Comparison of ENCODE assay signal across 21 mouse cellular contexts in genomic region chr1:39978781-39979486, GRCm38 (mm10).
A peak's percentile ranks its signal among the peaks of the same experiment; 100 is the strongest.
DNase-seq lines count a peak whose midpoint lies in the region; ATAC-seq and TF ChIP-seq lines count a peak whose summit lies in the region.
"Had no signal": no experiment of that assay in that cellular context is flagged by ENCODE, and none has a peak within 500 bp of the region (broad histone marks: within the 10 kb centered on the region; RNA-seq: fewer than 3 reads in every experiment).

No protein-coding gene starts in this region.

- intact Hi-C loops in left cerebral cortex, adult 2 months (cut with DNase I), result loop anchor here (5.0 kb wide), 2 partner anchors 42 to 77 kb away; partner anchors contain the start of gene Map4k4
- intact Hi-C loops in left cerebral cortex, postnatal 25 days (cut with DNase I), result loop anchor here (5.0 kb wide), 1 partner anchor 77 kb away; the partner anchor contains the start of gene Map4k4

- no peaks in the 10 kb centered on the region for H3K9me3 ChIP-seq in forebrain, embryonic 13.5 days (replicated peaks)
- no peaks in the 10 kb centered on the region for H3K9me3 ChIP-seq in forebrain, embryonic 10.5 days
- H3K9me3 ChIP-seq: embryonic facial prominence, embryonic 13.5 days; limb, embryonic 15.5 days; liver, embryonic 15.5 days; midbrain, embryonic 13.5 days had no signal

- 87% methylated on average over 20 of the region's 20 CpGs for WGBS in forebrain, embryonic 13.5 days
- 93% methylated on average over 20 of the region's 20 CpGs for WGBS in forebrain, embryonic 10.5 days

- H3K9ac ChIP-seq in forebrain, embryonic 13.5 days, result no peak overlapping the region
- H3K9ac ChIP-seq: embryonic facial prominence, embryonic 13.5 days; limb, embryonic 15.5 days; liver, embryonic 15.5 days; midbrain, embryonic 13.5 days had no signal

- peaks cover 87% of the 10 kb centered on the region for H3K36me3 ChIP-seq in forebrain, embryonic 13.5 days (ENCODE audit: poor library complexity, severe bottlenecking)
- H3K36me3 ChIP-seq in forebrain, embryonic 10.5 days (replicated peaks), result peaks cover 97% of the 10 kb centered on the region
- peaks cover 8% of the 10 kb centered on the region; the same call in 1 of the 2 replicates for H3K36me3 ChIP-seq in splenic B cell, adult 2 months (ENCODE audit: control insufficient read depth, insufficient read depth, low read length, poor library complexity, severe bottlenecking)

- peaks cover 44% of the 10 kb centered on the region for H3K4me1 ChIP-seq in forebrain, embryonic 13.5 days
- H3K4me1 ChIP-seq in forebrain, embryonic 10.5 days, result 0 out of 2 replicates have a peak, but pooled peaks cover 3% of the 10 kb centered on the region
- H3K4me1 ChIP-seq: liver, embryonic 15.5 days had no signal

- peak overlapping the region; percentile 23; the same call in 1 of the 2 replicates for H3K27ac ChIP-seq in forebrain, embryonic 13.5 days
- no peak overlapping the region for H3K27ac ChIP-seq in forebrain, embryonic 10.5 days
- H3K27ac ChIP-seq in left cerebral cortex, adult 2 months, result peak overlapping the region; percentile 32
- H3K27ac ChIP-seq: kidney, postnatal 0 days; limb, embryonic 15.5 days; liver, embryonic 15.5 days; macrophage; midbrain, embryonic 13.5 days had no signal

- no peak overlapping the region for H3K4me3 ChIP-seq in forebrain, embryonic 13.5 days
- no peak overlapping the region for H3K4me3 ChIP-seq in forebrain, embryonic 10.5 days
- no peak overlapping the region for H3K4me3 ChIP-seq in left cerebral cortex, adult 2 months
- H3K4me3 ChIP-seq: embryonic facial prominence, embryonic 13.5 days; limb, embryonic 15.5 days; liver, embryonic 15.5 days; midbrain, embryonic 13.5 days had no signal

- TF ChIP-seq CTCF in left cerebral cortex, adult 2 months (IDR thresholded peaks at IDR 0.05), result no peak

- no peaks in the 10 kb centered on the region for H3K27me3 ChIP-seq in forebrain, embryonic 13.5 days
- no peaks in the 10 kb centered on the region for H3K27me3 ChIP-seq in forebrain, embryonic 10.5 days (ENCODE audit: poor library complexity, severe bottlenecking)
- no peaks in the 10 kb centered on the region; the same call in 1 of the 2 replicates for H3K27me3 ChIP-seq in splenic B cell, adult 2 months (ENCODE audit: control insufficient read depth, insufficient read depth, low read length, poor library complexity, severe bottlenecking)
- H3K27me3 ChIP-seq: embryonic facial prominence, embryonic 13.5 days; limb, embryonic 15.5 days; liver, embryonic 15.5 days; midbrain, embryonic 13.5 days had no signal

- no peak for DNase-seq in forebrain, embryonic 10.5 days (ENCODE audit: extremely low spot score, low spot score)
- DNase-seq in left cerebral cortex, adult 2 months (ENCODE audit: extremely low spot score in 1 of 2, low spot score in 2 of 2), result no peak
- DNase-seq in left cerebral cortex, postnatal 25 days (ENCODE audit: low spot score in 2 of 2), result no peak
- peak; percentile 57 for DNase-seq in splenic B cell, adult 2 months (ENCODE audit: low read depth, low spot score)
- DNase-seq in embryo, embryonic 11 days, result no peak
- DNase-seq: adrenal gland, adult 2 months; cerebellum, adult 8-10 months; heart, postnatal 10 days; kidney, adult 11 months; layer of hippocampus, postnatal 36 days; right cerebral cortex, postnatal 4 days; thymus, postnatal 25 days had no signal

- ATAC-seq in forebrain, embryonic 13.5 days, result no peak
- ATAC-seq in granulocyte monocyte progenitor cell, adult 5-6 weeks (replicated peaks; ENCODE audit: poor library complexity, severe bottlenecking), result peak; percentile 31; the same call in 1 of the 2 replicates
- ATAC-seq: midbrain, embryonic 13.5 days had no signal

- no peak overlapping the region for H3K4me2 ChIP-seq in forebrain, embryonic 13.5 days
- H3K4me2 ChIP-seq: embryonic facial prominence, embryonic 13.5 days; heart, embryonic 11.5 days; limb, embryonic 15.5 days; liver, embryonic 15.5 days; midbrain, embryonic 13.5 days had no signal
